Mouse (Mus musculus): ENCODE data around the gene Lce3d.

- TF ChIP-seq EP300 (IDR thresholded peaks at IDR 0.05) (no peak), CTCF (IDR thresholded peaks at IDR 0.05) (no peak)
Observed at GRCm38 (mm10) chr3:92991926-92992325, 34.7 kb downstream of the Lce3d start, which contains the start of gene Lce3f.
